Mouse (Mus musculus) embryo, embryonic 9.5 days (tissue): ENCODE measurements around the gene Cdk17.

Experiments used
- DNase-seq: peaks from one replicate; pipeline ENCODE4 v3.0.0-alpha.2; 2017; ENCODE audit errors: extremely low spot score

Cdk17 gene

DNA sequence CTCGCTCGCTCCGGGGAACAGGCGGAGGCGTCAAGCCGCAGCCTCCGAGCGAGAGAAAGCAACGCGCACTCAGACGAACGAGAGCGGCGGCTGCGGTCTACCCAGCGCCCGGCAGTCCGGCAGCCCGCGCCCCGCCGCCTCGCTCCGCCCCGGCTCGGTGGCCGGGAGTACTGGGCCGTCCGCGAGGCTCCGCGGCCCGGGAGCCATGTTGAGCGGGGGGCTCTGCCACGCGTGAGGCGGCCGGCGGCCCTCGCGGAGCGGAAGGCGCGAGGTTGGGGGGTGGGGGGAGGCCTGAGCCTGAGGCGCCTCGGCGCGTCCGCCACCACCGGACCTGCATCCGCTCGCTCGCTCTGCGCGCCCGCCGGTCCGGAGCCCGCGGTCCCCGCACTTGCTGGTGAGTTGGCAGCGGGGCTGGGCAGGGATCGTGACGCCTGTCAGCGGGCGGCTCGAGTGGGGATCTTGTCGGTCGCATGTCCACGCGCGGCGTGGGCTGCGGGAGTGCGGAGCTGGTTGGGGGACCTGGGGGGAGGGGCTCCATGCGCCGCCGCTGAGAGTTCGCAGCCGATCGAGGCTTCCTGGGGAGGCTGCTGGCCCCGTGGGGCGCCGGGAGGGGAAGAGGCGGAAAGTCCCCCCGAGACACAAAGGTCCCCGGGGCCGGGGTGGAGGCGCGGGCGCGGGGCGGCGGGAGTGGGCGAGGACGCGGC lies at the start of gene Cdk17:
Gene Cdk17 (plus strand): TSS at position 69 of the 704 bp plus-strand sequence.
- DNase-seq = peak; percentile 76

DNA sequence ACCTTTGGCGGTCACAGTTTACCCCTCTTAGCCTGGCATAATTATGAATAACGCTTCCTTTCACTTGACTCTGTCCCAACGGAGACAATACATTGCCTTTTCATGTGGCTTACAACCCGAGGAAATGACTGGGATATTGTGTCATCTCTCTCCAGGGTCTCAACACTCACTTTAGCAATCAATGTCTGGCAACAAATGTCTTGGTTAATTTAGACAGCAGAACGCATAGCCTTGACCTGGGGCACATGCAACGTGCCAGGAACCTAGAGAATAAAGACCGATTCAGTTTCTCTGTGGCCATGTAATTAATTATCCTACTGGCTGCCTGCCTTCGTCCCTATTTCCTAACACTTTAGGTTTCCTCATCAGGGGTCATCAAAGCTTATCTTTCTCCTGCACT lies 49.3 kb upstream of the Cdk17 start:
- no peak for DNase-seq

DNA sequence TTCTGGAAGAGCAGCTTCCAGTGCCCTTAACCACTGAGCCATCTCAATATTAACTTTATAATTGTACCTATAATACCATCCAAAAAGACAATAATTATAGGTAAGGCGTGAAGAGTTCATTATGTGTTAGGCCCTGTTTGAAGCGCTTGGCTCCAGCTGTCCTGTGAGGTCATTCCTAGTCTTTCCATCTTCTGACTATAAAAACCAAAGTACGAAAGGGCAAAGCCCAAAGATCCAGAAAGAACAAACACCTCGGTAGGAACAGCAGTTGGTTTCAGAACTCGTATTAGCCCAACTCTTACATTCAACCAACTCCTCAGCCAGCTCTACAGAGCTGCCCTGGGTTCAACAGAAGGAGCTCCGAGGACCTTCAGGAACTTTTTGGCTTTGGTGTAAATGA lies 48.7 kb upstream of the Cdk17 start:
- DNase-seq = no peak

DNA sequence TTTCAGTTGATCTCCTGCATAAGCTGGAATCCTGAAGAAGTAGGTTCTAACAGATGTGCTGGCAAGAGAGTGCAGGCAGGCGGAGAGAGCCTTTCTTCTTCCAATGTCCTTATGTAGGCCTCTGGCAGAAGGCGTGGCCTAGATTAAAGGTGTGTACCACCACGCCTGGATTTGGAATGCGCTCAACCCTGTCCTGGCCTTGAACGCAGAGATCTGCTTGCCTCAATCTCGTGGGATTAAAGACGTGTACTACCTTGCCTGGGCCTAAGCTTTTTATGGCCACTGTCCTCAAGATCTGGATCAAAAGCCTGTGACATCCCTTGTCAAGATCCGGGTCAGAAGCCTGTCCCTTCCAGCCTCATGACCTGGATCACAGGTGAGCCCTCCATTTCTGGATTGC lies 46.7 kb upstream of the Cdk17 start:
- DNase-seq = no peak

DNA sequence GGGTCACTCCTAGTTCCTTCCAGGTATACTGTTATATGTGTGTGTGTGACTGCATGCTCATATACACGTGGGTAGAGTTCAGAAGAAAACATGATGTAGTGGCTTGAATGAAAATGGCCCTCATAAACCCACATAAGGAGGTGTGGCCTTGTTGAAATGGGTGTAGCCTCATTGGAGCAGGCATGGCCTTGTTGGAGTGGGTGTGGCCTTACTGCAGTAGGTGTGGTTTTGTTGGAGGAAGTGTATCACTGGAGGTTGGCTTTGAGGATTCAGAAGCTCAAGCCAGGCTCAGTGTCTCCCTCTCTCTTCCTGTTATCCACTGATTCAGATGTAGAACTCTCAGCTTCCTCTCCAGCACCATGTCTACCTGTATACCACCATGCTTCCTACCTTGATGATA lies 45.9 kb upstream of the Cdk17 start:
- no peak for DNase-seq

DNA sequence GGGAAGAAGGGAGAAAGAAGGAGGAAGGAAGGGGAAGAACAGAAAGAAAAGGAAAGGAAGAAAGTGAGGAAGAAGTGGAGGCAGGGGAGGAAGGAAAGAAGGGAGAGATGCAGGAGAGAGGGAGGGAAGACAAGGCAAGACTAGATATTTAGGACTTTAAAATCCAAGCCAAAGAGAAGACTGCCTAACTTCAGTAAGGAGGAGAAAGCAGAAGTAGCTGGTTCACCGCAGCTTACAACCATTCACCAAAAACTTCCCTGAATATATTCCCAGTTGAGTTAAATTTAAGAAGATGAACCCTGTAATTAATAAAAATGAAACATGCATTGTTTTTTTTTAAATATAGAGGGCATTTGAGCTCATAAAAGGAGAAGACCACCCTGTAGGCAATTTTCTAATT lies 44.9 kb upstream of the Cdk17 start:
- no peak for DNase-seq

DNA sequence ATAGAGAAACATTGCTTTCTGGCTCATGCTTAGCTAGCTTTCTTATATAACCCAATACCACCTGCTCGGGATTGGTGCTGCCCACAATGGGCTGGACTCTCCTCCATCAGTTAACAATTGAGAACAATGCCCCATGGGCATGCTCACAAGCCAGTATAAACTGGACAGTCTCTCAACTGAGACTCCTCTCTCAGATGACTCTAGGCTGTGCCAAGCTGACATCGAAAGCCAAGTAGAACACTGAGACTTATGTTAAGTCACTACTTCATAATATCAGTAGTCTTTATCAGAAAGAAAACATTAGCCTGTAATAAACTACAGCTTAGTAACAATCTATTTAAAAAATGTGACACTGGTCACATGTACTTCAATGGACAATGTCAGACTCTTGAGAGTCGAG lies 44.0 kb upstream of the Cdk17 start:
- no peak for DNase-seq

DNA sequence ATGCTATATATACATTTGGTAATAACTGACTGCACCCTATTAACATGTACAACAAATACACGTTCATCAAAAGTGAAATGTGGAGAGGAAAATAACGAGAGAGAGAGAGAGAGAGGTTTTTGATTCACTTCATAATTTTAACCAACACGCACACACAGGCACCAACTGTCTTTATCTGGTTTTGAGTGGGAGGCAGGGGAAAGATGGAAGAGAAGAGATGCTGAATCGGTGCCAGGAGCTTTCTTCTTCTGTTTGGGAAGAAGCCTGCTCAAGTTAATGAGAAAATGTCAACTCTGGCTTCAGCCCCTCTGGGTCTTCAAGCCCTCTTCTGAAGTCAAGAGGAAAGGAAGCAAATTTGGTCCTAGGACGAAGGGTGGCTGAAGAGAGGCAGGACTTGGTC lies 40.9 kb upstream of the Cdk17 start:
- DNase-seq = no peak

DNA sequence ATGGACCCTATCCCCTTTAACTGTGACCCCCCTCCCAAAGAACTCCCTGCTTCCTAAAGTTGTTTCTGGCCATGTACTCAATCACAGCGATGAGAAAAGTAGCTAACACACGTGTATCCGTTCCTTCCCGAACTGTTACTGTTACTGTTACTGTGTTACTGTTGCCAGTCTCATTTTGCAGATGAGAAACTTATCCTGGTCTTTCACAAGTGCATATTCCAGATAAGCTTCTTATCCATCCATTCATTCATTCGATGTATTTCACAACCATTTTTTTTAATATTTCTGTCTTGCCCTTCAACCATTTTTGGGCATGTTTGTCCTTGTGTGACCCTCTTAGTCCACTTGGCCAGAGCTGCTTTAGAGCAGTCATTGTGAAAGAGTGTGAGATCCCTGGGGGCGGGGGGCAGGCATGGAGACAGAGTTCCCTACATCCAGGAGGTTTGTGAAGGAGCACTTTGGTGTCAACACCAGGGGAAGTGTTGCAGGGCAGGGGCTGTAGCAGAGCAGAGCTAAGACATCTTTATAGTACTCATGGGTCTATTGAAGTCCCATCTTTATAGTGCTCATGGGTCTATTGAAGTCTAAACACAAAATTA lies 39.3 kb upstream of the Cdk17 start:
- no peak for DNase-seq

DNA sequence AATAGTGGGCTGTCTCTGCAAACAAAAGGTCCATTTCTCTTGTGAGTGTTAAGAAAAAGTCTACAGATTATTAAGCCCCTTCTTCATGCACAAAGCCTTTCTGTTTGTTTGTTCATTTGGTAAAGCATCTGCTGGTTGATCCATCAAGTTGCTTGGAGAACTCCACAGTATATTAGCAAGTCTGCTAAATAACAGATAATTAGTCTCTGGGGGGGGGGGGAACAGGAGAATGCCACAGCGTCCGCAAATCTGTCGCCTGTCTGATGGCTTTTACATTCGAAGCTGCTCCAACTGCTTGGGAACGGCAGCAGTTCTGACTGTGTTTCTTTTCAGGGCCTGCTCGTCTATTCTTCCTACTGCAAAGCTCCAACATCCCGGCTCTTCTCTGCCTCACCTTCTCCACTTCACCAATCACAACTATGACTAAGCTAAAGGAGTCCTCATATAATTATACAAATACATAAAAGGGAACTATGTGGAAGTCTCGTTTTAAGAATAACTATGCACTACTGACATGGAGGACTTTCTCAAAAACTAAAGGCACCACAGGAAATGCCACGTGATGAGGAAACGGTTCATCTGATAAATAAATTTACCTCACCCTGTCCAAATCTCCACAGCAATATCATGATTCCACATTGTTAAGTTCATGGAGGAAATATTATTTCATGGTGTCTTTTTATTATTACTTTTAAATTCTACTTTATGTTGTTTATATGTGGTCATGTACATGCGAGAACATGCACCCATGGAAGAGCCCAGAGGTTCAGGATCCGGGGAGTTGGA lies 38.1 kb upstream of the Cdk17 start:
- no peak for DNase-seq

DNA sequence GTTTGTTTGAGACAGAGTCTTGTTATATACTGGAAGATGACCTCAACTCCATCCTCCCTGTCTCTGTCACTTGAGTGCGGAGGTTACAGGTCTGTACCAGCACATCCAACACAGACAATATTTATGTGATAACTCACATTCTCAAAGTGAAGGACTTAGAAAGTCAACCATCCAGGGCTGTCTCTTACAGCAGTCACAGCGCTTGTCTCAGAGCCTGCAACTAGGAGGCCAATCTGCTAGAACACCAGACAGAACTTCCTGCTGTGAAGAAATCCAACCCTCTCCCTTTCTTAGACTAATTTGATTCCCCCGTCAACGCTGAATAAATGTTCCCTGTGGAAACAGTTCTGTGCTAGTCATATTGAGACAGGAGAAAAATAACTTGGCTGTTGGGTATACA lies 37.4 kb upstream of the Cdk17 start:
- no peak for DNase-seq

DNA sequence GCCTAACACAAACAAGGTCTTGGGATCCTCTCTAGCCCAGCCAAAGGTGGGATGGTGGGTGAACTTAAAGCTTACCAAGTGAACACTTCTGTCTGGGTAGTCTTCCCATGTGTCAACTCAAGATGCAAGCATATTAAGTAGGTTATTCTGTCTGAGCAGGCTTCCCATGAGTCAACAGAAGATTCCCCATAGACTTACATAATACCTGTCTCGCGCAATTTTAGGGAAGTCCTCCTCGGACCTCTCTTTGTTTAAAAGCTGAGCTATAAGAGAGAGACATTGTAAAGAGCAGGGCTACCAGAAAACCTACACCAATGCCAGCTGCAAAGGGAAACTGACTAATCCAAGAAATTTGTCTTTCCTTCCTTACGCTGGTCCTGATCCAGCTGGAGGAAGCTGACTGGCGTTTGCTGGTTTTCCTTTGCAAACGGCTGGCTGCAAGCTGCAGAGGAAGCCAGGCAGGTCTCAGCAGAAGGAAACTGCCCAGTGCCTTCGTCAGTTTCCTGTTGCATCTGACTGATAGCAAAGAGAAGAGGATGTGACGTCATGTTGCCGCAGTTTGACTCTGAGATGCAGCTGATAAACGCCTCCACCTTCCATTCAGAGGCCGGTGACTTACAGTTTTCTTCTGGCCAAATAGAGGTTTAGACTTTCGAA lies 36.6 kb upstream of the Cdk17 start:
- no peak for DNase-seq

DNA sequence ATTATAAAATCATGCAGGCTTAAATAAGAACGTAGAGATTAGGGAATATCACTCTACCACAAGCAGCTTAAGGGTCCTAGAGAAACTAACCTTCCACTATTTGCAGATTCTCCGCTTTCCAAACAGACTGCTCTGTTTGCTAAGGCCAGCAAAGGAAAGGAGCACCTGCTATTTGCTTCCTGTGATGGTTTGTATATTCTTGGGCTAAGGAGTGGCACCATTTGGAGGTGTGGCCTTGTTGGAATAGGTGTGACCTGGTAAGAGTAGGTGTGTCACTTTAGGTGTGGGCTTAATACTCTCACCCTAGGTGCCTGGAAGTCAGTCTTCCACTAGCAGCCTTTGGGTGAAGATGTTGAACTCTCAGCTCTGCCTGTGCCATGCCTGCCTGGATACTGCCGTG lies 34.6 kb upstream of the Cdk17 start:
- no peak for DNase-seq

DNA sequence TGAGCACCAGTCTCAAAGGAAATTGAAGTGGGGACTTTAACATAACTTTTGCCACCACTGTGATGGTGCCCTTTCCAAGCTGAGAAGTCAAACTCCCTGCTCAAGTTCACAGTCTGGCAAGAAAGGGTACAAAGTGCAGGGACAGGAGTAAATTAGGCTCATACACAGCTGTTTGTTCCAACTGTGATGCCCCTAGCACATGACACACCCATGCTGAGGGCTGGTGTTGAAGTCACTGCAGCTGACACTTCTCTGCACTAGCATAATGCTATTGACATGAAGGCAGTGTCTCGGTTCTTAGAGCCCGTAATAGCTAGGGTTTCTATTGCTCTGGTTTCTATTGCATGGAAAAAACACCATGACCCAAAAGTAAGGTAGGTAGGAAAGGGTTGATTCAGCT lies 32.1 kb upstream of the Cdk17 start:
- DNase-seq = no peak

DNA sequence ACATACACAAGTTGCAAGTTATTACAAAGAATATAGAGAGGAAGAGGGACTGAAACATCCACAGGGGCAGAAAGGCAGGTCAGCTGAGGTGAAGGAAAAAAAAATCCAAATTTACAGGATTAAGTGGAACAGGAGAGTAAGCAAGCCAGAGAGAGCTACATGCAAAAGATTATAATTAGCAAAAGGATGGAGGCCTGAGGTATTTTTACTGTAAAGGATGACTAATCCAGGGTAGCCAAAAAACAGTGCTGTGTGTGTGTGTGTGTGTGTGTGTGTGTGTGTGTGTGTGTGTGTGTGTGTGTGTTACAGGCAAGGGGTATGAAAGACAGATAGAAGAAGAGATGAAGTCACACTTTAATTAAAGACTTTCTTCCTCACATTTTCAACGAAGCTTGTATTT lies 31.3 kb upstream of the Cdk17 start:
- DNase-seq = no peak

DNA sequence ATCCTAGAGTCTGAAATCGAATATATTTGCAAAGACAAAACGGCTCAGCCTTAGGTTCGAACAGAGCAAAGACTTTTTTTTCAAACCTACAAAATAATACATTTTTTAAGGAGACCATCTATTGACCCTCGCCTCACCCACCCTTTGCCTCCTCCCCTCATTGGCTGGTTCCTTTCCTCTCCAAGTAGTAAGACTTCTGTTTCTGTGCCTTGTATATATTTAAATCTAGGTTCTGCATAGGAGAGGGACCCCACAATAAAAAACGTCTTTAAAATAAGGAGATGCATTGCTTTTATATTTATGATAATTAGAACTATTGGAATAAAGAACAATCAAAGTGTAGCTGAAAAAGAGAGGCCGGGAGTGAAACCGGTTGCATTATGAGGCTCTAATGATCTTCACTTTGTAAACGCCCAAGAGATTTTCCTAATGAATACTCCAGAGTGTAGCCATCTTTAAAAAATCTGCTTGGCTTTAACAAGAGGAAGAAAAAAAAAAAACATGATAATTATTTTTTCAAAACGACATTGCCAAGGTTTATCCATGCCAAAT lies 30.7 kb upstream of the Cdk17 start:
- DNase-seq = no peak

DNA sequence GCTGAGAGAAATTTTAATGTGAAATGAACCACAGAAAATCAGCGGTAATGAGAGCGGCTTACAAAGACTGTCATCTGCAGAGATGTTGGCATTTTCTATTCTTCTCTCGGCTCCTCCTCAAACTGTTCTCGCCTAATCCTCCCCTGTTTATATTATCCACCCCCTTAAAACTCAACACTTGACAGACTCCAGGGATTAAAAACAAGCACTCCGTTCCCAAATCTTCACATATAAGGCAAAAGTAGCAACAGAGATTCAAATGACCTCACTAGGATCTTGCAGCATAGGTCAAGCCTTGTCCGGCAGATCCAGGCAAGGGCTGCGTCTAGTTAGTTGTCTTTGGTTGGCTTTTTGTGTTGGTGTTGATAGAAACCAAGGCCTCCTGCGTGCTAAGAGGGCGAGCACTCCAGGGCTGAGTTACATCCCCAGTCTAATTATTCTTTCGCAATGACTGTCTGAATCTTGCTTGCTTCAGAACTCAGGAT lies 30.2 kb upstream of the Cdk17 start:
- DNase-seq = no peak

DNA sequence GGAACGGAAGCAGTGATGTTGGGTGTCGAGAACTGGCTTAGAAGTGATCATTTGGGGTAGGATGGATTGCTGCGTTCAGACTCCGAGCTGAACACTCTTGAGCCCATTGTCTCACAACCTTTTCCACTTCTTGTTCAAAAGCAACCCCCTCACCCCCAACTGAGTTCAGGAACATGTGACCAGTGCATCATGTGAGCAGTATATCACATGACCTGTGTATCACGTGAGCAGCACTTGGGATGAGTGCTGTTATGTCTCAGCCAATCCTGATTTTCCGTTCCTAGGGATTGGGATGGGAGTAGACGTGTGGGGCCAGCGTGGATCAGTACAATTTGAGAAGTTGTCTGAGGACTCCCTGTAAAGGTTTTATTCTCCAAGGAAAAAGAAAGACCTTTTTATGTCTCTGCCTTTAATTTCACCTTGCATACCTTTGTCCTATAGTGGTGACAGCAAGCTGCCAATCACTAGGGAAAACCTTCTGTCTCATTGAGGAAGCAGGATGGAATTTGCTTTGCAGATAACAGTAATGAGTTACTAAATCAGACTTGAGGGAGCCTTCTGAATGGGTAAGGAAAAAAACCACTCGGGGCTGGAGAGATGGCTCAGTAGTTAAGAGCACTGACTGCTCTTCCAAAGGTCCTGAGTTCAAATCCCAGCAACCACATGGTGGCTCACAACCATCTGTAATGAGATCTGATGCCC lies 28.7 kb upstream of the Cdk17 start:
- DNase-seq = no peak

DNA sequence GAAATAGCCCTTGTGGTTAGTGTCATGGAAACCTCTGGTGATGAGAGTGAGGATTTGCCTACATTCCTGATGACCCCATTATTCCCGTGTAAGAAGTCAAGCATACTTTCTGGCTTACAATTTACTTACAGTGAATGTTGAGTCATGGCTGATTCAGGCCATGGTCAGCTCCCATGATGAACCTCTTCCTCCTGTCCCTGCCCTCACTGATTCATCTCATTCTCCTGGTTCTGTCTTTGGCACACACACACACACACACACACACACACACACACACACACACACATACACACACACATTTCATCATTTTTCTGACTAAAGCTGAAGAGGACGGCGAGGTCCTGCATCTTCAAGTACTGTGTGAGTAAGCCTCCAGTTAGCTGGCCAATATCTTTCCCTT lies 21.9 kb upstream of the Cdk17 start:
- no peak for DNase-seq

DNA sequence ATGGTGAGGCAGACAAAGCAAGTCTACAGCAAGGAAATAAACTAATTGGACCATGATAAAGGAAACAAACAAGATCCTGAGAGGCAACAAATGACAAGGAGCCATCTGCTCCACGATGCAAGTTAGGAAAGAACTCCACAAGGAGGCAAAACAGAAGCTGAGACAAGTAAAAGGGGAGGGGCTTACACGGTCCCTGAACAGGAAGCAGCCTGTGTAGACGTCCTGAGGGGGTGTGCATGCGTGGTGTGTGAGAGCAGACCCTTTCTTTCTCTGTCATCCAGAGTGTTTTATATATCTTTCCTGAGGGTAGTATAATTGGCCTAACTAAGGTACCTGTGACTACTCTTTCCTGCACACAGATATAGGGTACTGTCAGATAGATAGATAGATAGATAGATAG lies 19.9 kb upstream of the Cdk17 start:
- DNase-seq = no peak

DNA sequence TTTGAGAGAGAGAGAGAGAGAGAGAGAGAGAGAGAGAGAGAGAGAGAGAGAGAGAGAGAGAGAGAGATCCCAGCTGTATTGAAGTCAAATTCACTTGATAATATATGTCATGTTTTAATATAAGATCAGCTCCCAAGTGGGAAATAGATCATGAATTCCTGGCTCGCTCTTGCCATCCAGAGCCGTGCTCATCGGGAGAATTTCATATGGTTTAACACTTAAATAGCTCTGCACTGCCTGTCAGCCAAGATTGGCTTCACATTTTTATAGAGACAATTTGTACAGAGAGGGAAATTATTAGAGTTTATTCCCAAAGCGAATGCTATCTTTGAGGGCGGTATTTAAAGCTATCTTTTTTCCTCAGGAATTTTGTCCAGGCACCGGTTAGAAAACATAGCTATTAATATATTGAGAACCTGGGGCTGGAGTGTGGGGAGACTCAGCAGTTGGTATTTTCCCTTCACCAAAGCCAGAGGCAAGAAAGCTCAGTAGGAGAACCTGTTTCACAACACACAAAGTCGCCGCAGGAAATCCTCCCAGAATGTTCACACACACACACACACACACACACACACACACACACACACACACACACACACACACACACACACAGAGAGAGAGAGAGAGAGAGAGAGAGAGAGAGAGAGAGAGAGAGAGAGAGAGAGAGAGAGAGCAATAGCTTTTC lies 17.9 kb upstream of the Cdk17 start:
- no peak for DNase-seq
